Mouse (Mus musculus): ENCODE measurements around the gene Spata3.
"Not testable (repeated sequence)": the region's sequence is repeated elsewhere in the genome, so short reads cannot be mapped to it uniquely, and the experiment has no call there.

Spata3 gene

DNA sequence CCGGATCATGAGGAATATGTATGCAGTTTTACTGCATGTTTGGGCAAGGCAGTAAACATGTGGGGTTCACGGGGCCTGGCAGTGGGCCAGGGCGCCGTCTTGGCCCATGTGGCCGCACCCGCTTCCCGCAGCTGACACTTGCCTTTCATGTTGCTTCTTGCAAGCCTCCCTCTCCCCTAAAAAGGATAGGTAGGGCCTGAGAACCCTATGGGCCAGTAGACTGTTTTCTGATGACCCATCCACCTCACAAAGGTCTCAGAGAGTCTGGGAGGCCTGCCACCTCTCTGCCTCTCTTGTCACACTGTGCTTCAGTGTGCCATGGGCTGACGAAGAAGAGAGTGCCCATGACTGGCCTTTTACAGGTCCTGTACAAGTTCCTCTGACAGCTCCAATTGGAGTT, at the start of gene Spata3:
Gene Spata3 (plus strand): TSS at position 301 of the 400 bp plus-strand sequence.
- no peak for DNase-seq

GRCm38 (mm10) chr1:85969081-85969480, 47.5 kb upstream of the Spata3 start:
- DNase-seq: no peak

- DNase-seq: no peak
Observed at GRCm38 (mm10) chr1:85969519-85969918, 47.1 kb upstream of the Spata3 start.

- DNase-seq: no peak
Observed at GRCm38 (mm10) chr1:85971070-85971469, 45.5 kb upstream of the Spata3 start.

GRCm38 (mm10) chr1:85972341-85972740, 44.3 kb upstream of the Spata3 start:
- no peak for DNase-seq

DNA sequence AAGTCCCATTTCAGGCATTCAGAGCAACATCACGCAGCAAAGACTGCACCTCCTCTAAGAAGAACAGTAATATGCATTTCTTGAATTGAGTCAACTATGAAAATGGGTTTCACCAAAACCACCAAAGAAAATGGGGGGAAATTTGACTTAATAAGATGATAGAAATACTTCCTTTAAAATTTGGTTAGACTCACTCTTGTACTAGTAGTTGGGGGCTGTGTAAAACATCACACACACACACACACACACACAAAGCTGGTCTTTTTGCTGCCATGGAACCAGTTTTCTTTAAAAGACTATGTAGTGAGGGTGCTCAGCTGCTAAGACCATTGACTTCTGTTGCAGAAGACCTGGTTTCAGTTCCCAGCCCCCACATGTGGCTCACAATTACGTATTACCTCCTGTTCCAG, 43.1 kb upstream of the Spata3 start:
- DNase-seq: no peak

GRCm38 (mm10) chr1:85977709-85978108, 38.9 kb upstream of the Spata3 start:
- DNase-seq: no peak

GRCm38 (mm10) chr1:85981738-85982357, 34.8 kb upstream of the Spata3 start:
- no peak for DNase-seq

DNA sequence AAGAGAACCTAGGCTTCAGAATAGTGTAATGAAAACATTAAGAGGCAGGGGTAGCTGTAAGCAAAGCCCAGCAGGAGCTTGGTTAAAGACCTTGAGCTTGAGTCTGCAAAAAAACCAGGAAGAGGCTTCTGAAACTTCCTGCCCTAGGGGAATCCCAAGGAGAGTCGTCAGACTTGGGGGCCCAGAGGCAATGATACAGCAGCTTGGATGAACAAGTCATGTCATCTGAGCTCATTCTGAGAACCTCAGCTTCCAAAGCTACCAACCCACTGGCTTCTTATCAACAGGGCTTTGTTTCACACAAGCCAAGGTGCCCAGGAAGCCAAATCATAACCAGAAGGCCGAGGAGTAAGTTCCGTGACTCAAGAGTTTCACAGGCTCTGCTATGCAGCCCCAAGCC, 30.8 kb upstream of the Spata3 start:
- no peak for DNase-seq

DNA sequence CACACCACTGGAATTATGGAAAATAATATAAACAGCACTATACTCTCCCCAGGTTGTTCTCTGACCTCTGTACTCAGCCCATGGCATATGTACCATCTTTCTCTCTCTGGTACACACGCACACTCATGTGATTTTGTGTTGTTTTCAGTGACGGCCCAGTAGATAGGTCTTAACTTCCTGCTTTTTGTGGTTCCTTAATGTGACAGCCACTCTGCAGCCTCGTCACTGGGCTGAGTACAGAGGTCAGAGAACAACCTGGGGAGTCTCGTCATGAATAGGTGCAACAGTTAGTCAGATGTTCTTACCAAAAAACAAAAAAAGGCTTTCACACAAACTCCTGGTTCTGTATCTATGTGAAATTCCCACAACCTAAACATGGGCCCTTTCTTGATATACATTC, 28.3 kb upstream of the Spata3 start:
- DNase-seq: no peak

GRCm38 (mm10) chr1:85988882-85989281, 27.7 kb upstream of the Spata3 start:
- DNase-seq: not testable (repeated sequence)

DNA sequence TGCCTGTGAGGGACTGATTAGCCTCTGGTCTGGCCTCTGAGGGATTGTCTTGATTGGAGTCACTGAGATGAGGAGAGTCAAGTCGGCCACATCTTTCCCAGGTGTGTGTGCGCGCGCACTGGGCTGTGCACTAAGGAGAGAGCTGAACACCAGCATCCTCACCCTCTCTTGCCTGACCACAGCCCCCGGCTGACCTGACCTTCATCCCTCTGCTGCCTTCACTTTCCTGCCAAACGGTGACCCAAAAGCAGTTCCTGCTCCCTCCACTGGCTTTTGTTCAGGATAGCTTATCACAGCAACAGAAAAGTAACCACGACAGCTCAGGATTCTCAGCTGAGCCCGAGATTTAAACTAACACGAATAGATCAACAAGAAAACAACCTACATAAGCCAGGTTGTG, 24.4 kb upstream of the Spata3 start:
- DNase-seq: no peak

- DNase-seq: no peak
Observed at GRCm38 (mm10) chr1:85993541-85993940, 23.1 kb upstream of the Spata3 start.

- DNase-seq: no peak
Observed at GRCm38 (mm10) chr1:85997221-85997620, 19.4 kb upstream of the Spata3 start.

DNA sequence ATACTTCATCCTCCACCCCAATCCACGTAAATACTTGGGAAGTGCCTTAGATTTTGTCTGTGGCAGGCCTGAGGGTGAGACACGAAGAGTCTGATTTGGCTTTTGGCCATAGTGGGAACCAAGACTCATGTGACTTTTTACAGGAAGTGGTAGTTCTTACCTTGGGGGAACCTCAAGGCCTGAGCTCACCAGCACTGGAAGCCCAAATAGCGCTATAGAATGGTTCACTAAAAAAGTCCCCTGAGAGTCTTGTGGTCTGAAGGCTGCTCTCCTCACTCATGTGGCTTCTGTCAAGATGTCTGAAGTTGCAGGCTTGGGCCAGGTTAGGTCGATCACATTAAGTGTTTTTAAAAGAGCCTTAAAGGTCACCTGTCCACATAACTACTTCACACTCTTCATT, 18.6 kb upstream of the Spata3 start:
- no peak for DNase-seq

DNA sequence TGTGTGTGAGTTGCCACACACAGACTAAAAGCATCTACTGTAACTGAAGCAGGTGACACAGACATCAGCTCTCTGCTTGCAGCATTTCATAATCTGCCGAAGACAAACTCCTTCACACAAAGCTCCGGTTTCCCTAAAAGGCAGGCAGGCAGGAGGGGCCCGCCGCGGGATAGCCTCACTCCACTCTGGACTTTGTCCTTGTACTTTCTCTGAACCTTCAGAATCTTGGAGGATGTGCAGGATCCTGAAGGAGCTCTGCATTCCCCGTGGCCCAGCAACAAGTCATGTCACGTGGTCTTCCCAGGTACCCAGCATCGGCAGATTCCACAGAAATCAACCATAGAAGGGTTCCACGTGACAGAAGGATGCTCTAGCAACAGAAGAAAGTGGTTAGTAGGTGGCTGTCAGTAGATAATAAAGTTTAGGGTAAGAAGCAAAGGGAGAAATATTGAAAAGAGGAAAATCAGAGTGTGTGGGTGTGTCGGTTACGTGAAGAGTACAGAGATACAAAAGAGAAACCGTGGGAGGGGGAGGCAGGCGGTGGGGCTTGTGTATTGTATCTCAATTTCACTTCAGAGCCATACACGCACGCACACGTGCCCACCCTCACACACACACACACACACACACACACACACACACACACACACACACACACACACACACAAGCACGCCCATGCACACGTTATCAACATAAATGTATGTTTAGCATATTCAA, 16.6 kb upstream of the Spata3 start:
- DNase-seq: no peak

GRCm38 (mm10) chr1:86005540-86005939, 11.1 kb upstream of the Spata3 start:
- DNase-seq: no peak

DNA sequence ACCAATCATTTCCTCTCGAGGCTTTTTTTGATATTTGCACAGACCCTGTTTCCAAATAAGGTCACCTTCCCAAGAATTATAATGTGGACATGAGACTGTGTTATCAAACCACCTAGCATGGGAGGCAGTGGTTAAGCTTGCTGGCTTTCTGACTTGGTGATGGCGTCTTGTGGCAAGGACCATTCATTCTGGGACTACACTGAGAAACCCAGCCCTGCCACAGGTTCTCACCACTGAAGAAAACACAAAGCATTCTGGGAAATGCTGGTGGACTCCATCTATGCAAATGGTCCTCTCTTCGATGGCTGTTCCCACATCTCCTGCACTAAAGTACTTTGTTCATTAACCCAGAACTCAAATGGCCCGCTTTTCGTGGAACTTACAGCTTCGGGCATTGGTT, 10.6 kb upstream of the Spata3 start:
- no peak for DNase-seq

- peak; percentile 96 for DNase-seq
Observed at GRCm38 (mm10) chr1:86007778-86008177, 8.8 kb upstream of the Spata3 start.

GRCm38 (mm10) chr1:86015758-86016157, 858 bp upstream of the Spata3 start:
- DNase-seq: not testable (repeated sequence)

GRCm38 (mm10) chr1:86018235-86019055, 1.8 kb downstream of the Spata3 start:
- peak; percentile 84 for DNase-seq

DNA sequence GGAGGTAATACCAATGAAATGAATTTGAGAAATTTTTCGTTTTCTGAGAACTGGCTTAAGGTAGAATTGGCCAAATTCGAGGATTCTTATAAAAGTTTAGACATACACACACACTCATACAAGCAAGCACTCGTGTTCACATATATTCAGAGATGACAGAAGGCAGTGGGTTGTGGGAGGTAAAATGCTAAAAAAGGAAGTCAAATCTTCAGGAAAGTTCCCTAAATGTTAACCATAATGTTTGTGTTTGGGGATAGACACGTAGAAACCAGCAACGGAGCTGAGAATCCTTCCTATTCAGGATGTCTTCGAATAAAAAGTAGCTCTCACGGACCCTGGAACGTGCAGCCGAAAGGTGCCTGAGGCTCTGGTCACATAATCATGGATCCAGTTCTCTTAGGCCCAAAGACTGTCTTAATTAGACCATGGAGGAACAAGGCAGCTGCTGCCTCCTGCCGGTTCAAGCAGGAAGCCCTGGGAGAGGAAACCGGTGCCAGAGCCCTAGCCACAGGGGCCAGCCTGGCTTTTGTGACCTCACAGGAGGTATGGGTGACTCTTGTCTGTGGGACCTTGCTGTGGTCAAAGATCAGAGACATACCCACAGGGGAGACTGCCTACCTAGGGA, 4.9 kb downstream of the Spata3 start:
- peak; percentile 18 for DNase-seq

GRCm38 (mm10) chr1:86032273-86032987, 15.8 kb downstream of the Spata3 start:
- DNase-seq: peak; percentile 25
